Mouse (Mus musculus): ENCODE measurements around the gene Icosl. TPM values are rescaled to one million over a fixed set of nuclear protein-coding genes. Genes with fewer than 3 reads are reported as not detected.

Icosl gene
- total and polyA plus RNA-seq, 3 experiments = not detected

GRCm38 (mm10) chr10:78092725-78093029 is 23.6 kb downstream of the Icosl start:
- H3K9ac ChIP-seq (ENCODE audit: control insufficient read depth, low read depth, low read length, poor library complexity, severe bottlenecking) = no peak overlapping the region
- no peak overlapping the region for H3K4me3 ChIP-seq (ENCODE audit: control insufficient read depth in 1 of 2, insufficient read depth in 1 of 2, low read depth in 2 of 2, low read length in 2 of 2)
- H3K27ac ChIP-seq (ENCODE audit: control insufficient read depth, low read depth, low read length) = no peak overlapping the region
- no peak for TF ChIP-seq ZMIZ1 (IDR thresholded peaks at IDR 0.05; ENCODE audit: low read depth, low read length)
- TF ChIP-seq GABPA (IDR thresholded peaks at IDR 0.05; ENCODE audit: low read depth, low read length) = no peak
- TF ChIP-seq RAD21 (IDR thresholded peaks at IDR 0.05; ENCODE audit: low read depth, low read length) = no peak
- TF ChIP-seq ZKSCAN1 (IDR thresholded peaks at IDR 0.05; ENCODE audit: low read depth, low read length) = no peak
- no peak for TF ChIP-seq POLR2AphosphoS2 (IDR thresholded peaks at IDR 0.05; ENCODE audit: low read length)
- no peak for TF ChIP-seq MEF2A (IDR thresholded peaks at IDR 0.05; ENCODE audit: extremely low read depth, insufficient replicate concordance, low read depth, low read length, poor library complexity, severe bottlenecking)
- no peak for TF ChIP-seq NELFE (IDR thresholded peaks at IDR 0.05; ENCODE audit: low read depth, low read length)
- no peak for TF ChIP-seq POLR2A (IDR thresholded peaks at IDR 0.05; ENCODE audit: control insufficient read depth in 1 of 2, insufficient read depth in 1 of 2, low read depth in 1 of 2, low read length in 2 of 2, poor library complexity in 1 of 2)
- TF ChIP-seq RCOR1 (IDR thresholded peaks at IDR 0.05; ENCODE audit: low read depth, low read length) = no peak
- H3K36me3 ChIP-seq (ENCODE audit: control insufficient read depth in 1 of 2, insufficient read depth in 2 of 2, low read length in 2 of 2) = no peaks in the 10 kb centered on the region
- DNase-seq (ENCODE audit: low read depth, low spot score) = no peak
- 0 out of 4 replicates have a peak, but pooled peaks cover 0 to 2% of the 10 kb centered on the region in 2 experiments for H3K27me3 ChIP-seq (ENCODE audit: control insufficient read depth in 1 of 2, insufficient read depth in 2 of 2, low read length in 2 of 2)
- H3K9me3 ChIP-seq (replicated peaks; ENCODE audit: insufficient read depth, low read length) = no peaks in the 10 kb centered on the region
- no peaks in the 10 kb centered on the region for H3K4me1 ChIP-seq (ENCODE audit: control insufficient read depth in 1 of 2, insufficient read depth in 2 of 2, low read length in 2 of 2)
- no peaks in the 10 kb centered on the region for H3K79me2 ChIP-seq (ENCODE audit: control insufficient read depth, insufficient read depth, low read length, poor library complexity)

- Histone ChIP-seq H3K79me2 (ENCODE audit: control insufficient read depth, insufficient read depth, low read length, poor library complexity) (no peaks in the 10 kb centered on the region), H3K9me3 (replicated peaks; ENCODE audit: insufficient read depth, low read length) (no peaks in the 10 kb centered on the region), H3K4me3 (ENCODE audit: control insufficient read depth in 1 of 2, insufficient read depth in 1 of 2, low read depth in 2 of 2, low read length in 2 of 2) (no peak overlapping the region), H3K27ac (ENCODE audit: control insufficient read depth, low read depth, low read length) (no peak overlapping the region), H3K27me3 (ENCODE audit: control insufficient read depth in 1 of 2, insufficient read depth in 2 of 2, low read length in 2 of 2) (0 out of 4 replicates have a peak, but pooled peaks cover 0 to 2% of the 10 kb centered on the region in 2 experiments), H3K36me3 (ENCODE audit: control insufficient read depth in 1 of 2, insufficient read depth in 2 of 2, low read length in 2 of 2) (no peaks in the 10 kb centered on the region), H3K4me1 (ENCODE audit: control insufficient read depth in 1 of 2, insufficient read depth in 2 of 2, low read length in 2 of 2) (no peaks in the 10 kb centered on the region), H3K9ac (ENCODE audit: control insufficient read depth, low read depth, low read length, poor library complexity, severe bottlenecking) (no peak overlapping the region)
- TF ChIP-seq BHLHE40 (IDR thresholded peaks at IDR 0.05; ENCODE audit: borderline replicate concordance, low read depth, low read length) (no peak), MAX (IDR thresholded peaks at IDR 0.05; ENCODE audit: low read length) (no peak), MAFK (IDR thresholded peaks at IDR 0.05; ENCODE audit: borderline replicate concordance, low read depth, low read length) (no peak), E2F4 (IDR thresholded peaks at IDR 0.05; ENCODE audit: borderline replicate concordance, low read depth, low read length) (no peak), MAZ (IDR thresholded peaks at IDR 0.05; ENCODE audit: low read depth, low read length) (no peak), CHD1 (IDR thresholded peaks at IDR 0.05; ENCODE audit: low read depth, low read length) (no peak), SIN3A (IDR thresholded peaks at IDR 0.05; ENCODE audit: low read length) (no peak), USF2 (IDR thresholded peaks at IDR 0.05; ENCODE audit: borderline replicate concordance in 1 of 2, insufficient read depth in 1 of 2, low read depth in 1 of 2, low read length in 2 of 2) (no peak), RAD21 (IDR thresholded peaks at IDR 0.05; ENCODE audit: low read depth, low read length) (no peak), CHD2 (IDR thresholded peaks at IDR 0.05; ENCODE audit: low read length) (no peak), USF1 (IDR thresholded peaks at IDR 0.05; ENCODE audit: low read depth, low read length) (no peak)
- no peak for DNase-seq (ENCODE audit: low read depth, low spot score)
These were observed 26.1 kb downstream of the Icosl start for GRCm38 (mm10) chr10:78095221-78095620.

Data from MEL (cell line).